Mouse (Mus musculus) E14TG2a.4 (cell line): ENCODE measurements at regions not wholly inside any gene's neighbourhood (a gene's known extent, or its start where the extent isn't known, plus 50 kb on each side); places are given as distances from the start of the nearest gene placed in this dataset.

Source experiments
- H3K27me3 ChIP-seq: 2 replicates; pipeline ENCODE4 v1.6.1; 2014; ENCODE audit warnings: low read length, control low read depth; ENCODE audit not compliant: insufficient read depth
- H3K36me3 ChIP-seq: 2 replicates; pipeline ENCODE4 v1.6.1; 2014; ENCODE audit warnings: low read length, control low read depth; ENCODE audit not compliant: insufficient read depth
- H3K4me1 ChIP-seq: replicated peaks from 2 replicates; pipeline ENCODE4 v1.6.1; 2014; ENCODE audit warnings: low read depth, low read length, control low read depth
- H3K4me3 ChIP-seq: replicated peaks from 2 replicates; pipeline ENCODE4 v1.5.1; 2014; ENCODE audit warnings: mild to moderate bottlenecking, low read length
- H3K9me3 ChIP-seq: 2 replicates; pipeline ENCODE4 v1.6.1; 2014; ENCODE audit warnings: low read length, control low read depth
- CTCF ChIP-seq: conservative IDR thresholded peaks from 2 replicates; pipeline ENCODE4 v1.5.1; 2014; ENCODE audit warnings: low read length
- NANOG ChIP-seq: IDR thresholded peaks from 2 replicates; pipeline ENCODE4 v1.6.1; 2014; ENCODE audit warnings: borderline replicate concordance, low read length, mixed read lengths
- POU5F1 ChIP-seq: IDR thresholded peaks from 2 replicates; pipeline ENCODE4 v1.6.1; 2014; ENCODE audit warnings: low read length, borderline replicate concordance

DNA sequence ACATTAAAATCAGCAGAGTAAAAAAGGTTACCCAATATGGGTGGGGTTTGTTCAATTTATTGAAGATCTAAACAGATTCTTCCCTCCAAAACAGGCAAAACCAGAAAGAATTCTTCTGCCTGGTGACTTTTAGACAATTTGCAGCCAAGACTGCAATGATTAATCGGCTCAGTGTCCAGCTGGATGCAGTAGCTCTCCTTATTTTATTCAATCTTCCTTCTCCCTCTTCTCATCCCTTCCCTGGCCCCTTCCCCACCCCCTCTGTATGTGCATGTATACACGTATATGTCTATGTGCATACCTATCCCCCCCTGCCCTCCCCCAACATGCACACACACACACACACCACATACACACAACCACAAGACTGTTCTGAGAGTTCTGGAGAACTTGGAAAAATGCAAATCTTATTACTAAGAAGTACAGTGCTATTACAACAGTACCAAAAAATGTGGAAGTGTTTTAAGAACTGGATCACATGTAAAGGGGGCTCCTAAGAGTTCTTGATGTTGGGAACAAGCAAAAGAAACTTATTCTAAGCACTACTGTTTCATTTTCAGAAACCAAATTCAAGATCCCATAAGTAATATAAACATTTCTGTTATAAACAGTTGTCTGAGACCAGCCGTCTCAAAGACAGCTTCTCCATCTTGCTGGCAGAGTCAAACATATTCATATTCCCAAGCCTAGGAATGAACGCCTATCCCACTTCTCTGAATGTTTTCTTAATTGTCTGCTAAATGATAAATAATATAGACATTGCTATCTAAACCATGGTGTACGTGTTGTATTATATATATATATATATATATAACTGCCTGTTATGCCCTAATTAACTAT, 229.5 kb downstream of the Mreg start:
- no peak for TF ChIP-seq NANOG
- TF ChIP-seq POU5F1, result no peak
- TF ChIP-seq CTCF, result no peak
- H3K4me3 ChIP-seq, result no peak overlapping the region
- H3K9me3 ChIP-seq, result no peaks in the 10 kb centered on the region

DNA sequence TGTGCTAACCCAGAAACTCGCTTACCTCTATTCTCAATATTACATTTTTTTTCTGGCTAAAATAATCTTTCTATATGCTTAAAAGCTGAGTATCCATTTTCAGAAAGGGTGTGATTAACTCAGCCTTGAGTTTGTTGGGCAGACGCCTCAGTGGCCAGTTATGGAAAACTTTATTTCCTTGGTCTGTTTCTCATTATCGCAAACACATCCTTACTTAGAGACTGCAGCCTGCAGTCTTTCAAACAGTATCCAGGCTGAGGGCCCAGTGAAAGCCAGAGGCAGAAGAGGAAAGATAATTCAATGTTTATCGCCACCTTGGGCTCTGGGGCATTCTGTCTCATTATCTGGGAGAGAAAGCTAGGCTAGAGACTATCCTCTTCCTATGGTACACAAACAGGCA, 231.5 kb downstream of the Mreg start:
- Histone ChIP-seq H3K36me3 (no peaks in the 10 kb centered on the region), H3K27me3 (no peaks in the 10 kb centered on the region), H3K4me1 (no peaks in the 10 kb centered on the region), H3K4me3 (no peak overlapping the region), H3K9me3 (no peaks in the 10 kb centered on the region)
- no peak for TF ChIP-seq POU5F1
- TF ChIP-seq NANOG, result no peak
- TF ChIP-seq CTCF, result no peak

More for the DNA sequence above, 229.5 kb downstream of the Mreg start:
- no peaks in the 10 kb centered on the region for H3K36me3 ChIP-seq
- no peaks in the 10 kb centered on the region for H3K4me1 ChIP-seq
- no peaks in the 10 kb centered on the region for H3K27me3 ChIP-seq

DNA sequence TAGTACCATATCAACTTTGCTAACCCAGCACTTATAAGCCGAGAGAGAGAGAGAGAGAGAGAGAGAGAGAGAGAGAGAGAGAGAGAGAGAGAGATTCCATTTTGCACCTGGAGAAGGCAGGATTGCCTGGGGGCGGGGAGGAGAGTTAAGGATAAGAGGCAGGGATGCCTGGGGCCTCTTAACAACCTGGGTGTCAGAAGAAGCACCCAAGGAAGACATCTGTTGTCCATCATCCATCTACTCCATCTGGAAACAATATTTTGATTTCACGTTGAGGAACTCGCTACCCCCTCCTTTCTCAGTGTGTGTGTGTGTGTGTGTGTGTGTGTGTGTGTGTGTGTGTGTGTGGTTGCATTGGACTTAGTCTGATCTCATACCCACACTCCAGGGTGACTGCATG, 232.8 kb downstream of the Mreg start:
- no peaks in the 10 kb centered on the region for H3K27me3 ChIP-seq
- TF ChIP-seq CTCF (no peak), NANOG (no peak), POU5F1 (no peak)
- no peak overlapping the region for H3K4me3 ChIP-seq
- H3K4me1 ChIP-seq, result no peaks in the 10 kb centered on the region
- H3K36me3 ChIP-seq, result no peaks in the 10 kb centered on the region
- no peaks in the 10 kb centered on the region for H3K9me3 ChIP-seq

DNA sequence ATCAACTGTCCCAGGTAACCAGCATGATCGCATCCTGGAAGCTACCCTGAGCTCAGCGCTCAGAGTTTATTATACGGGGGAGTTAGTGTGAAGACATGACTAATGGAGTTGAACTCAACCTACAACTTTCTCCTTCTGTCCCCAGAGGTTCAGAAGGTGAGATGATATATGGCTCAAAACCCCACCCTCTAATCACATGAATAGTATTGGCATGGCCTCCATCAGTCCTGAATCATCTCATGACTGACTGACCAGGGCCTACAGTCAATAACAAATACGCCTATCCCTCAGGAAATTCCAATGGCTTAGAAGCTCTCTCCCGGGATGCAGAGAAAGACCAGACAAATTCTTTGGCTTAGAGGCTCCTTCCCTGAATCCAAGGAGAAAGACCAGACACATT, 234.7 kb downstream of the Mreg start:
- H3K9me3 ChIP-seq, result no peaks in the 10 kb centered on the region
- H3K4me1 ChIP-seq, result no peaks in the 10 kb centered on the region
- no peaks in the 10 kb centered on the region for H3K27me3 ChIP-seq
- no peak overlapping the region for H3K4me3 ChIP-seq
- TF ChIP-seq NANOG, result no peak
- no peak for TF ChIP-seq POU5F1
- no peak for TF ChIP-seq CTCF
- H3K36me3 ChIP-seq, result no peaks in the 10 kb centered on the region

- no peak for TF ChIP-seq CTCF
- TF ChIP-seq POU5F1, result no peak
- no peak for TF ChIP-seq NANOG
- no peaks in the 10 kb centered on the region for H3K9me3 ChIP-seq
- no peaks in the 10 kb centered on the region for H3K36me3 ChIP-seq
- no peaks in the 10 kb centered on the region for H3K4me1 ChIP-seq
- H3K27me3 ChIP-seq, result no peaks in the 10 kb centered on the region
- H3K4me3 ChIP-seq, result no peak overlapping the region
Measured at GRCm38 (mm10) chr1:71974715-71975114, 237.4 kb downstream of the Mreg start.

GRCm38 (mm10) chr1:71971943-71972342, 240.2 kb downstream of the Mreg start:
- no peak for TF ChIP-seq POU5F1
- no peak for TF ChIP-seq NANOG
- TF ChIP-seq CTCF, result no peak
- Histone ChIP-seq H3K27me3 (no peaks in the 10 kb centered on the region), H3K4me1 (0 out of 2 replicates have a peak, but pooled peaks cover 3% of the 10 kb centered on the region), H3K36me3 (no peaks in the 10 kb centered on the region), H3K4me3 (no peak overlapping the region), H3K9me3 (no peaks in the 10 kb centered on the region)

DNA sequence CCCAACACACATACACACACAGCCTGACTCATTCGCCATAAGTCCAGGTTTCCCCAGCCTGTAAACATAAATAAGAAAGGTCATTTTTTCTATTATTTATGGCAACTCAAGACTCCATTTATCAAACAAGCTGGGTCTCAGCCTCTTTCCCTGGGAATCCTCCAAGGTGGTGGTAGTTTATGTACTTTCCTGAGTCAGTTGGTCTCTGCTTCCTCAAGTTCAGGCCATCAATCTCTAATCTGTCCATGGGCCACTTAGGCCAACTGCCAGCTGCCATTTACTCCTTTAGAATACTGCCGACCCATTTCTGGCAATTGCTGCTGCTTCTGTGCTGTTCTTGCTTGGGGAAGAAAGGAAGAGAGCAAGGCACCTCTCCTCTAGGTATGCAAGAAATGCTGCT, 241.3 kb downstream of the Mreg start:
- H3K4me3 ChIP-seq, result no peak overlapping the region
- H3K36me3 ChIP-seq, result no peaks in the 10 kb centered on the region
- no peaks in the 10 kb centered on the region for H3K27me3 ChIP-seq
- TF ChIP-seq POU5F1 (no peak), CTCF (no peak), NANOG (no peak)
- H3K9me3 ChIP-seq, result no peaks in the 10 kb centered on the region
- 0 out of 2 replicates have a peak, but pooled peaks cover 3% of the 10 kb centered on the region for H3K4me1 ChIP-seq

- Histone ChIP-seq H3K9me3 (no peaks in the 10 kb centered on the region), H3K4me3 (no peak overlapping the region), H3K36me3 (no peaks in the 10 kb centered on the region), H3K27me3 (no peaks in the 10 kb centered on the region), H3K4me1 (0 out of 2 replicates have a peak, but pooled peaks cover 3% of the 10 kb centered on the region)
- no peak for TF ChIP-seq POU5F1
- TF ChIP-seq CTCF, result no peak
- TF ChIP-seq NANOG, result no peak
Measured at GRCm38 (mm10) chr1:71967574-71968104, 244.5 kb downstream of the Mreg start.
